8 mouse cellular contexts compared by ENCODE assay signal in the genomic region with DNA sequence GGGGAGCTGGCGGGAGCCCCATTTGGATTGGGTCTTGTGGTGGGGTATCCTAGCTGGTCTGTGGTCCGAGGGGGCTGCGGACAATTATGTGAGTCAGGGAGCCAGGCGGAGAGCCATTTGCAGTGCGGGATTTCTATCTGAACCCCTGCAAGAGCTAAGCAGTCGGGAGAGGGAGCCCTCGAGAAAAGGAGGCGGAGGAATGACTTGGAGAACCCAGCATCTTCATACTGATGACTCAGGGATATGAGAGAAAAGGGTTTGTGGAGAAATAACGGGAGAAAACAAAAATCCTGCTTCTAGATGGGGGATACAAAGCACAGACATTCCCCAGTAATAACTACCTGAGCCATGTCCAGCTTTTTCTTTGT. TPM values are rescaled to one million over a fixed set of nuclear protein-coding genes. Genes with fewer than 3 reads are reported as not detected.
A peak's percentile ranks its signal among the peaks of the same experiment; 100 is the strongest.
DNase-seq lines count a peak whose midpoint lies in the region; ATAC-seq and TF ChIP-seq lines count a peak whose summit lies in the region.

No protein-coding gene starts in this region.

- H3K4me3 ChIP-seq in heart, adult 2 months = peak overlapping the region; percentile 31
- peak overlapping the region; percentile 50 for H3K4me3 ChIP-seq in heart, postnatal 0 days (ENCODE audit: low read depth, low read length)
- peak overlapping the region; percentile 61 for H3K4me3 ChIP-seq in liver, embryonic 13.5 days (replicated peaks)

- ATAC-seq in heart, postnatal 0 days (ENCODE audit: insufficient read depth, low read depth) = no peak
- 0 out of 2 replicates have a peak, but pooled peaks have one; percentile 15 for ATAC-seq in liver, embryonic 13.5 days (ENCODE audit: low read depth)

- no peaks in the 10 kb centered on the region for H3K36me3 ChIP-seq in heart, adult 2 months (ENCODE audit: control insufficient read depth, insufficient read depth, low read length)
- H3K36me3 ChIP-seq in heart, postnatal 0 days (replicated peaks; ENCODE audit: control insufficient read depth, insufficient read depth, low read length) = no peaks in the 10 kb centered on the region
- H3K36me3 ChIP-seq in liver, embryonic 13.5 days = no peaks in the 10 kb centered on the region

- H3K9me3 ChIP-seq in heart, postnatal 0 days (replicated peaks; ENCODE audit: control insufficient read depth, low read length) = no peaks in the 10 kb centered on the region
- H3K9me3 ChIP-seq in liver, embryonic 13.5 days (replicated peaks) = no peaks in the 10 kb centered on the region

- H3K4me1 ChIP-seq in heart, adult 2 months (ENCODE audit: control insufficient read depth, insufficient read depth, low read length) = no peaks in the 10 kb centered on the region; the same call in 1 of the 2 replicates
- H3K4me1 ChIP-seq in heart, postnatal 0 days (ENCODE audit: control insufficient read depth, insufficient read depth) = peaks cover 6% of the 10 kb centered on the region
- H3K4me1 ChIP-seq in liver, embryonic 13.5 days (replicated peaks) = peaks cover 18% of the 10 kb centered on the region

- intact Hi-C loops in heart, adult 2 months (cut with DNase I) = loop anchor here (5.0 kb wide), 1 partner anchor 81 kb away; no protein-coding TSS in a partner anchor

- no peak overlapping the region for H3K27ac ChIP-seq in heart, adult 2 months
- H3K27ac ChIP-seq in heart, postnatal 0 days (ENCODE audit: low read depth) = no peak overlapping the region
- H3K27ac ChIP-seq in liver, embryonic 13.5 days = no peak overlapping the region

- WGBS in heart, adult 2 months = 2% methylated on average over 9 of the region's 9 CpGs
- WGBS in heart, postnatal 0 days = 0% methylated on average over 9 of the region's 9 CpGs
- 1% methylated on average over 9 of the region's 9 CpGs for WGBS in liver, embryonic 13.5 days (ENCODE audit: insufficient replicate concordance)

- H3K9ac ChIP-seq in heart, adult 2 months (ENCODE audit: low read depth, low read length) = no peak overlapping the region
- H3K9ac ChIP-seq in heart, postnatal 0 days (replicated peaks; ENCODE audit: low read depth, low read length) = no peak overlapping the region
- H3K9ac ChIP-seq in liver, embryonic 13.5 days = no peak overlapping the region

- H3K4me2 ChIP-seq in heart, postnatal 0 days (ENCODE audit: low read depth, low read length) = peak overlapping the region; percentile 86
- peak overlapping the region; percentile 86 for H3K4me2 ChIP-seq in liver, embryonic 13.5 days

- no peak for DNase-seq in heart, adult 2 months
- no peak for DNase-seq in heart, postnatal 4 days
- peak; percentile 92 for DNase-seq in ES-CJ7 (ENCODE audit: low read depth, low spot score)
- DNase-seq in embryo, embryonic 11 days = peak; percentile 86
- peak; percentile 11 for DNase-seq in heart, postnatal 0 days (ENCODE audit: low spot score)
- no peak for DNase-seq in liver, embryonic 13.5 days
- peak; percentile 91 for DNase-seq in retina, postnatal 1 day
- DNase-seq in T-cell, adult 2 months (ENCODE audit: low spot score) = no peak

- TF ChIP-seq POLR2A in heart, adult 2 months (IDR thresholded peaks at IDR 0.05; ENCODE audit: insufficient read depth, low read depth, low read length) = no peak

- H3K79me2 ChIP-seq in heart, adult 2 months (replicated peaks; ENCODE audit: control insufficient read depth, insufficient read depth, low read length) = no peaks in the 10 kb centered on the region

- TF ChIP-seq CTCF in heart, adult 2 months (IDR thresholded peaks at IDR 0.05) = peak; percentile 30; the same call in 1 of the 2 replicates
- no peak; the same call in 1 of the 2 replicates for TF ChIP-seq CTCF in heart, postnatal 0 days (IDR thresholded peaks at IDR 0.05; ENCODE audit: low read depth)

- H3K27me3 ChIP-seq in heart, adult 2 months (ENCODE audit: control insufficient read depth, insufficient read depth, low read length) = peaks cover 11% of the 10 kb centered on the region
- peaks cover 44% of the 10 kb centered on the region for H3K27me3 ChIP-seq in heart, postnatal 0 days (ENCODE audit: control insufficient read depth, insufficient read depth, low read length)
- peaks cover 55% of the 10 kb centered on the region for H3K27me3 ChIP-seq in liver, embryonic 13.5 days

- no peak for TF ChIP-seq EP300 in heart, adult 2 months (IDR thresholded peaks at IDR 0.05; ENCODE audit: insufficient read depth, low read depth, low read length)
- no peak for TF ChIP-seq EP300 in heart, postnatal 0 days (IDR thresholded peaks at IDR 0.05; ENCODE audit: low read depth)

RNA-seq across cellular contexts. Expression of gene Bicdl1, which starts 1.4 kb away (rescaled TPM):
- 1 to 10 TPM; 4.6 to 6.1 TPM for total RNA-seq in heart, adult 2 months (2021)
- polyA plus RNA-seq in heart, adult 2 months (2012; rRNA removed) = 10.1 and 10.4 TPM in 2 replicates
- total RNA-seq in heart, postnatal 4 days (2021) = 1 to 10 TPM; 6.1 to 6.7 TPM
- 6.9 and 10.7 TPM in 2 replicates for total RNA-seq in heart, postnatal 0 days (2014; rRNA removed; ENCODE audit: low replicate concordance)
- polyA plus RNA-seq in heart, postnatal 0 days (2015; fragmentation: Nextera tagmentation; extraction: Ambion mirVana) = 9.0 and 9.6 TPM in 2 replicates
- 1.6 and 2.0 TPM in 2 replicates for polyA plus RNA-seq in liver, embryonic 13.5 days (2015; fragmentation: Nextera tagmentation; extraction: Ambion mirVana)

Comparison
In these comparisons a context has a peak if more than half of its experiments do, and no peak if none do; other contexts are left out.
1. DNase-seq: peak in ES-CJ7 (single experiment), embryo, embryonic 11 days (single experiment), heart, postnatal 0 days (single experiment) and retina, postnatal 1 day (single experiment); none in heart, adult 2 months (0 of 2), heart, postnatal 4 days (single experiment), liver, embryonic 13.5 days (single experiment) and T-cell, adult 2 months (single experiment).
2. Peak in every context shown above with its lines, with median percentiles within 50 percentile points of each other: H3K4me3 ChIP-seq.